Mouse (Mus musculus) stomach, embryonic 15.5 days (tissue): ENCODE measurements around the gene Csf2rb2. TPM values are rescaled to one million over a fixed set of nuclear protein-coding genes. Genes with fewer than 3 reads are reported as not detected.
"Not testable (repeated sequence)": the region's sequence is repeated elsewhere in the genome, so short reads cannot be mapped to it uniquely, and the experiment has no call there.

Experiments
- ATAC-seq: fragments of 200-750 bp; cut with Nextera tagmentation; 2 replicates; pipeline ENCODE4 v1.8.0; 2017; ENCODE audit warnings: low read depth, moderate number of reproducible peaks, moderate TSS enrichment; ENCODE audit not compliant: insufficient read depth, low FRiP score
- H3K27ac ChIP-seq: fragments of 300-500 bp; sonication (generic); 2 replicates; pipeline ENCODE4 v1.5.1; 2015; ENCODE audit warnings: mild to moderate bottlenecking, inconsistent platforms
- H3K27me3 ChIP-seq: fragments of 300-500 bp; sonication (generic); replicated peaks from 2 replicates; pipeline ENCODE4 v1.6.1; 2015; ENCODE audit warnings: inconsistent platforms
- H3K36me3 ChIP-seq: fragments of 300-500 bp; sonication (generic); 2 replicates; pipeline ENCODE4 v1.6.1; 2015; ENCODE audit warnings: inconsistent platforms
- H3K4me1 ChIP-seq: fragments of 300-500 bp; sonication (generic); 2 replicates; pipeline ENCODE4 v1.6.1; 2015; ENCODE audit warnings: inconsistent platforms
- H3K4me2 ChIP-seq: fragments of 300-500 bp; sonication (generic); 2 replicates; pipeline ENCODE4 v1.6.1; 2015; ENCODE audit warnings: mild to moderate bottlenecking, inconsistent platforms
- H3K4me3 ChIP-seq: fragments of 300-500 bp; sonication (generic); replicated peaks from 2 replicates; pipeline ENCODE4 v1.5.1; 2015; ENCODE audit warnings: inconsistent platforms
- H3K9ac ChIP-seq: fragments of 300-500 bp; sonication (generic); 2 replicates; pipeline ENCODE4 v1.6.1; 2015; ENCODE audit warnings: inconsistent platforms
- H3K9me3 ChIP-seq: fragments of 300-500 bp; sonication (generic); 2 replicates; pipeline ENCODE4 v1.6.1; 2016; ENCODE audit warnings: inconsistent platforms
- WGBS: fragments of 180-500 bp; shearing (Covaris S2); methylation state at CpG from one replicate; pipeline ENCODE4 v1.1.7; 2015; 5-methylcytosine and 5-hydroxymethylcytosine counted together
- polyA plus RNA-seq: library from polyadenylated mRNA; unstranded; fragments of >200 nt; fragmentation: Nextera tagmentation; extraction: Ambion mirVana; gene quantifications from 2 replicates; pipeline ENCODE4 v1.2.1, GENCODE M21; 2015

Csf2rb2 gene
- 0.54 and 0.70 TPM in 2 replicates for polyA plus RNA-seq

DNA sequence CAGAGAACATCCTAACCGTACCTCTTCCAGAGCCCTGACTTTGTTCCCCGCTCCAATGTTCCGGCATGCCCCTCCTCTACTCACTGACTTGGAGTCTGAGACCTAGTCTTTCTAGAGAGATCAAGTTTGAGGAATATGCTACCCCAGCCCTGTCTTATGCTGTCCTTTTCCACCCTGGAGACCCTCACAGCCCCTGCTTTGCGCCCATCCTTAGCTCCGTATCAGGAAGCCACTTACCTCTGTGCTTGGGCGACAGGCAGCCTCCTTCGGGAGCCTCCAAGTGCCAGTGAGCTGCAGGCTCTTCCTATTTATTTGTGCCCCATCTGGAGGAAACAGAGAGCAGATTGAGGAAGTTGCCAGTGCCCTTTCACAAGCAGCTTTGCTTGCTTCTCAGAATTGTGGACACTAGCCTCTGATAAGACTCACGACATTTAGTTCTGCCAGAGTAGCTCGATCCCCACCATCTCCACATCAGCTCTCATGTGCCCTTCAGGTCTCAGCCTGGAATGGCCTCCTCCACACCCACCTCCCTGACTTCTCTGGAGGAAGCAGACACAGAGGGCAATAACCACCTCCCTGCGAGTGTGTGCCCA is at the start of gene Csf2rb2:
Csf2rb2 (minus strand) TSS at position 381 of the 593 bp plus-strand sequence.
- 73% methylated on average over 10 of the region's 10 CpGs for WGBS
- no peaks in the 10 kb centered on the region for H3K9me3 ChIP-seq
- no peak within 1 kb of the TSS for H3K27ac ChIP-seq
- no peak within 1 kb of the TSS for H3K4me2 ChIP-seq
- no peak for ATAC-seq
- no peaks in the 10 kb centered on the region for H3K36me3 ChIP-seq
- 0 out of 2 replicates have a peak, but pooled peaks cover 3% of the 10 kb centered on the region for H3K4me1 ChIP-seq
- H3K9ac ChIP-seq: no peak within 1 kb of the TSS
- no peak within 1 kb of the TSS for H3K4me3 ChIP-seq
- H3K27me3 ChIP-seq: no peaks in the 10 kb centered on the region

DNA sequence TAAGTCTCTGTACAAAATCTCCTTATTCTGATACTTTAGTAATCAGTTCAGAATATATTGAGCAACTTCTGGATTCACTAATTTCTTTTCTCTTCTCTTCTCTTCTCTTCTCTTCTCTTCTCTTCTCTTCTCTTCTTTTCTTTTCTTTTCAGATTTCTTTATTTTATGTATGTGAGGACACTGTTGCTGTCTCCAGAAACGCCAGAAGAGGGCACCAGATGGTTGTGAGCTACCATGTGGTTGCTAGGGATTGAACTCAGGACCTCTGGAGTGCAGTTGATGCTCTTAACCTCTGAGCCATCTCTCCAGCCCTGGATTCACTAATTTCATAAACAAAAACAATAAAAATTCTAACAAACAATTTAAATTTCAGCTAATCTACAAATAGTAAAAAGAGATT is 49.4 kb upstream of the Csf2rb2 start:
- no peak overlapping the region for H3K4me3 ChIP-seq
- no peaks in the 10 kb centered on the region for H3K27me3 ChIP-seq
- H3K36me3 ChIP-seq: no peaks in the 10 kb centered on the region
- no peak overlapping the region for H3K27ac ChIP-seq
- H3K9ac ChIP-seq: no peak overlapping the region
- H3K9me3 ChIP-seq: no peaks in the 10 kb centered on the region
- 0% methylated on average over 1 of the region's 1 CpGs for WGBS
- ATAC-seq: no peak
- H3K4me2 ChIP-seq: no peak overlapping the region
- H3K4me1 ChIP-seq: no peaks in the 10 kb centered on the region

DNA sequence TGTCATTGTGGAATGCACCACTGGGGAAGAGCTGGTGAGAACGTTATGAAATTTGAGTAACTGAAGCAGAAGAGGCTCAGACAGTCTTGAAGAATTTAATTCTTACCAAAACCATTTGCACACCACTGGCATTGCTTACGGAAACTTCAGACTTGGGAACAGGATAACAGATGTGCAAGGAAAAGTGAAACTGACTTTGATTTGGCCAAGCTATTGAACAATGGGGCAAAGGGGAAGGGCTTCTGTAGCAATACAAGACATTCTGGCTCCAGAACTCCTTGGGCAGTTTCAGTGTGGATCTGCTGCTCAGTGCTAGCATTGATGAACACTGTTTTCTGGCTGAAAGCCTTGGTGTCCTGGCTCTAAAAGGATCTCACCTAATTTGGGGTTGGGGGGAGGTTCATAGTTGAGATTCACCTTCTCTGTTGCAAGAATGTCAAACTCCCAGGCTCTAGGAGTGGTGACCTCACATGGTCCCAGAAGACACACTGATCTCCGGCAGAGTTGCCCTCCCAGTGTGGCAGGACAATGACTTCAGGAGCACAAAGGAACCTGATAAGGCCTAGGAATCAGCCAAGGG is 46.2 kb upstream of the Csf2rb2 start:
- H3K36me3 ChIP-seq: no peaks in the 10 kb centered on the region
- no peak overlapping the region for H3K27ac ChIP-seq
- H3K9me3 ChIP-seq: no peaks in the 10 kb centered on the region
- 51% methylated on average over 3 of the region's 3 CpGs for WGBS
- H3K4me2 ChIP-seq: no peak overlapping the region
- ATAC-seq: no peak
- H3K27me3 ChIP-seq: no peaks in the 10 kb centered on the region
- no peak overlapping the region for H3K4me3 ChIP-seq
- no peak overlapping the region for H3K9ac ChIP-seq
- H3K4me1 ChIP-seq: no peaks in the 10 kb centered on the region

DNA sequence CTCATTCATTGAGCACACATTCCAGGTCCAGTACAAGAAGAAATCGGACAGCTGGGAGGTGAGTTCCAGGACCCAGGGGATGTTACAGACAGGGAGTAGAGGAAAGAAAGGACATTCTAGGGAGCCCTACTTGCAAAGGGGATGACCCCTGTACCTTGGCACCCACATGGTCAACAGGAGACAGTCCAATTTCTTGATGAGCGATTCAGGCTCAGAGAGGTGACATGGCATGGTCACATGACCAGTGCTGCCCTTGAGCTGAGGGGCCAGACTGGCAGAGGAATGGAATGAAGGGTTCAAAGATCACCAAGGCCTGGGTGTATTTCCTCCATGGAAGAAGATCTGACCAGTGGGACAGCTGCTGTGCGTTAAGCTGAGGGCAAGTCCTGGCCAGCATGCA is 39.0 kb upstream of the Csf2rb2 start:
- H3K27ac ChIP-seq: no peak overlapping the region
- H3K9ac ChIP-seq: no peak overlapping the region
- H3K9me3 ChIP-seq: no peaks in the 10 kb centered on the region
- ATAC-seq: no peak
- H3K4me1 ChIP-seq: no peaks in the 10 kb centered on the region
- no peak overlapping the region for H3K4me3 ChIP-seq
- H3K36me3 ChIP-seq: no peaks in the 10 kb centered on the region
- H3K27me3 ChIP-seq: no peaks in the 10 kb centered on the region
- WGBS: 91% methylated on average over 3 of the region's 3 CpGs
- H3K4me2 ChIP-seq: no peak overlapping the region

DNA sequence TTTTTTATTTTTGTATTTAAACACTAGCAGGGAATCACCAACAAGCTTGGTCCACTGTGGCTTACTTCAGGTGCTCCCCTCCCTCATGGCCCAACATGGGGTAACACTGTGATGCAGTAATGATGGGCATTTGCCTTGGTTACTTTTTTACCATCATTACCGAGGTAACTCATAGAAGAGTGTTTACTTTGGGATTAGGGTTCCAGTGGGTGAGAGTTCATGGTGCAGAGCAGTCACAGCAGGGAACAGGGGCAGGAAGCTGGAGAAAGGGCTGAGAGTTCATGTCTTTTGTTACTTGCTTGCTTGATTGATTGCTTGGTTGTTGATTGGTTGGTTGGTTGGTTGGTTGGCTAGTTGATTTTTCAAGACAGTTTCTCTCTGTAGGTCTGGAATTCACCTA is 38.2 kb upstream of the Csf2rb2 start:
- Histone ChIP-seq H3K36me3 (no peaks in the 10 kb centered on the region), H3K4me2 (no peak overlapping the region), H3K9me3 (no peaks in the 10 kb centered on the region), H3K9ac (no peak overlapping the region), H3K4me1 (no peaks in the 10 kb centered on the region), H3K4me3 (no peak overlapping the region), H3K27me3 (no peaks in the 10 kb centered on the region), H3K27ac (no peak overlapping the region)
- no peak for ATAC-seq
- 5% methylated on average over 1 of the region's 1 CpGs for WGBS

DNA sequence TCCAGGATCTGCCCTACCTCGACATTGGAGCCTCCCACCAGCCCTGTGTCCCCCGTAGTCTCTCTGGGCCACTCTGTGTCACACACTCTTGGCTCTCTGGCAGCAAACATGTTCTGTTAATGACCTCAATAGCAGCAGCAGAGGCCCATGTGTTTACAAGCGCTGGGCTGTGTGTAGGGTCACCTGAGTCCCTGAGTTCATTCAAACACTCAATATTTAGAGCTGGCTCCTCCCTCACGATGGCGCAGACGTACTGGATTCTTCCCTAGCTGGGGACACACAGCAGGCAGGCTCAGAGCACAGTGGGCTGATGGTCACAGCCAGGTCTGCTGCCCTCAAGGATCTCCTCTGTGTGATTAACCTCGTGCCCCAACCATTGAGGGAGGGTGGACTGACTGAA is 35.4 kb upstream of the Csf2rb2 start:
- H3K4me1 ChIP-seq, H3K27me3 ChIP-seq, H3K4me3 ChIP-seq, H3K27ac ChIP-seq, H3K9me3 ChIP-seq, ATAC-seq, H3K9ac ChIP-seq, H3K36me3 ChIP-seq, H3K4me2 ChIP-seq: not testable (repeated sequence)
- 62% methylated on average over 7 of the region's 7 CpGs for WGBS

DNA sequence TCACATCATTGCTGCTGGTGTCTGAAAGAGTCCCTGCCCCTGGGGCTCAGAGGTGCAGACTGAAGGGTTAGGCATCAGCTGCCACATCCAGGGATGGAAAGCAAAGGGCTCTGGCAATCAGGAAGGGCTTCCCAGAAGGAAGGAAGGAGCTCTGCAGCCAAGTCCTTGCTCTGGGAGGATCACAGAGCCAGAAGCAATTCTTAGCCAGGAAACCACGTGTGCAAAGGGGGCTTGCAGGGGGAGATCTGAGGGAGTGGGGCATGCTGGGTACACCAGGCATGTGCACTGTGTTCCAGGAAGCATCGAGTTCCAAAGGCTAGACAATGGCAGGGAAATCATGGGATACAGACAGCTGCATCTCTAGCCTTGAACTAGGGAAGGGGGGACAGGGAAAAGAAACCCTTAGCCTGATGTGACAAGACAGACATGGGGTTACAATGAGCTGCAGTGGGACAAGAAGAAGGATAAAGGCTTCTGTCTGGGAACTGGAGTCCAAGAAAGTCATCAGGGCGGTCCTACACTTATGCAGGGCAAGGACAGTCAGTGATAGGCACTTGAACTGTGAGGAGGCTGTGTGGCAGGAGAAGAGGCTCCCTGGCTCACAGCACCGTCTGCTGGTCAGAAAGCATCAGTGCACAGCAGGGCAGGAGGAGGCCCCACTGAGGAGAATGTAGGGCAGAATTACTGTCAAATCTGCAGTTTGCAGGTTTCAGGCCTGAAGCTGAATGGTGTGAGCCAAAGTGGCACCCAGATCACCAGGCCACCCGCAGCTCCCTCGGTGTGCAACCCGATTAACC is 34.3 kb upstream of the Csf2rb2 start:
- not testable (repeated sequence) for H3K27ac ChIP-seq, H3K9ac ChIP-seq, H3K27me3 ChIP-seq, H3K9me3 ChIP-seq, H3K4me2 ChIP-seq, H3K36me3 ChIP-seq, H3K4me3 ChIP-seq, H3K4me1 ChIP-seq
- WGBS: 39% methylated on average over 7 of the region's 7 CpGs
- peak; percentile 50 for ATAC-seq

DNA sequence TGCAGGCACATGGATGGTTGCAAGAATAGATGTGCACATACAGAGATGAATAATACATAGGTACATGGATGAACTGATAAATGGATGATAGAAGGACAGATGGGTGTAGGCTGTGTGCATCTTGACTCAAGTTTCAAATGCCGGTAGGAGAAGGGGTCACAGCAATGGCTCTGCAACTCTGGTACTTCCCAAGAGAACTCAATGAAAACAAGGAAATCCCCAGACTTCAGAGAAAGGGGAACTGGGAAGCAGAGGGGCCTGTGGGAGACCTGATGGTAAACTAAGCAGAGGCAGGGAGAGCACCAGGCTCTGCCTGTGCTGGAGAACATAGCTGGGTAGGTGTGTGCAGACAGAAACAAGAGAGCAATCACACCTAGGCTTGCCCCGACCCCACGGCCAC is 28.9 kb upstream of the Csf2rb2 start:
- Histone ChIP-seq H3K27ac (no peak overlapping the region), H3K4me2 (no peak overlapping the region), H3K9ac (no peak overlapping the region), H3K9me3 (no peaks in the 10 kb centered on the region), H3K27me3 (no peaks in the 10 kb centered on the region), H3K4me3 (no peak overlapping the region), H3K4me1 (no peaks in the 10 kb centered on the region), H3K36me3 (no peaks in the 10 kb centered on the region)
- no peak for ATAC-seq
- WGBS: 72% methylated on average over 3 of the region's 3 CpGs

DNA sequence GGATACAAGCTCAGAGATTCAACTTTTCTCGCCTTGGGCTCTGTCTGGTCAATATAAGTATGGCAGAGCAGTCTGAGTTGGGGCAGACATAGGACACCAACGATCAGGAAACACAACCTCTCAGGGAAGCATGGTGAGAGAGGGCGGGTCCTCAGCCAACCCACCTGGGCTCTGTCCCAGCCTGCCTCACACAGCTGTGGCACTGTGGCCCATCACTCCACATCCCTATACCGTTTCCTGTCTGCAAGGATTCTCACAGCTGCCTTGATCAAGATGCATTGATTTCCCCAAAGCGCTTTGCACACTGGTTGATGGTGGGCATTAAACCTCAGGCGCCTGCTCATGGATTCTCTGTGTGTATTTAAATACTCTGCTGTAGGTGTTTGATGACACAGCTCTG is 27.5 kb upstream of the Csf2rb2 start:
- Histone ChIP-seq H3K9me3 (no peaks in the 10 kb centered on the region), H3K4me3 (no peak overlapping the region), H3K36me3 (no peaks in the 10 kb centered on the region), H3K4me1 (no peaks in the 10 kb centered on the region), H3K4me2 (no peak overlapping the region), H3K27ac (no peak overlapping the region), H3K27me3 (no peaks in the 10 kb centered on the region), H3K9ac (no peak overlapping the region)
- 63% methylated on average over 6 of the region's 6 CpGs for WGBS
- no peak for ATAC-seq

DNA sequence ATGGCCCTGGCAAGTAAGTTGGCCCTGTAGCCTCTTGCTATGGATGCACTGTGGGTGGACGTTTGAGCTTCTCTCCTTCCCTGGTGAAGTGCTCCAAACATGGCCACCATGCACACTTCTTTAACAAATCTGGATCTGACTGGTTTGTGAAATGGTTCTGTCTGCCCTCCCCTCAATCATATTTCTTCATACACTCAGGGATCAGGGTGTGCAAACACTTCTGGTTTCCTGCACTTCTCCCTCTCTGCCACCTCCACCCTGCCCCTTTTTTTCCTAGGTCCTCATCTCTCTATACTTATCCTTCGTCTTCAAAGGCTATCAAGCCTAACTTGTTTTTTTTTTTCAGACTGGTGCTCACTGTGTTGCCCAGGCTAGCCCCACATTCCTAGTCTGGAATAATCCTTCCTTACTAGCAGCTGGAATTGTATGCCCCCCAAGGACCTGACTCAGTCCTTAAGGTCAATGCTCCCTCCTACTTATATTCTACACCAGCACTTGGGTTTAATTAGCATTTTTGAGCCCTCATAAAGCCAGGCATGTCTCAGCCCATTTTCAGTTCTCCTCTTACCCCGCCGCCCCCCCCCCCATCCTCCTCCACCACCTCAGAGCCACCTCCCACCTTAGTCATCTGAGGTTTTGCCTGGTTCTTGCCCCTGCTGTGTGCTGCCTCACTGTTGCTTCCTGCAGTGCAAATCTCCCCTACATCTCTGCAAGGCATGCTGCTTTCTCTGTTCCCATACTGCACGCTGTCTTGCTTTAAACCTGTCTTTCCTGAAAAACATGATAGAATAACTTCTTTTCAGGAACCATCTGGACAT is 26.2 kb upstream of the Csf2rb2 start:
- Histone ChIP-seq H3K27ac (no peak overlapping the region), H3K4me1 (no peaks in the 10 kb centered on the region), H3K4me3 (no peak overlapping the region), H3K4me2 (no peak overlapping the region), H3K9ac (no peak overlapping the region), H3K36me3 (no peaks in the 10 kb centered on the region), H3K27me3 (no peaks in the 10 kb centered on the region), H3K9me3 (no peaks in the 10 kb centered on the region)
- no peak for ATAC-seq
- WGBS: 60% methylated on average over 4 of the region's 5 CpGs

DNA sequence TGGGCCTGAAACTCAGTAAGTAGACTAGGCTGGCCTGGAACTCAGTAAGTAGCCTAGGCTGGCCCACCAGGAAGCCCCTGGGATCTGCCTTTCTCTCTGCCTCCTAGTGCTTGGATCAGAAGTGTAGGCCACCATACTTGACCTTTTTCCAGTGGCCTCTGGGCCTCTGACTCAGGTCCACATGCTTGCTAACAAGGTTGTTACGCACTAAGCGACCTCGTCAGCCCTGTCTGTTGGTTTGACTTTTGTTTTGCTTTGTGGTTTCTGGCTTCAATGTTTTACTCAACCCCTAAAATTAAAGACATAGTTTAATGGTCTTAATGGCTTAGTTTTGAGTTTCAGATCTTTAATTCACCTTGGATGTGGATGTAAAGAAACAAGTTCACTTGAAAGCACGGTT is 25.2 kb upstream of the Csf2rb2 start:
- H3K27me3 ChIP-seq: no peaks in the 10 kb centered on the region
- 86% methylated on average over 4 of the region's 4 CpGs for WGBS
- H3K36me3 ChIP-seq: no peaks in the 10 kb centered on the region
- H3K27ac ChIP-seq: no peak overlapping the region
- H3K4me3 ChIP-seq: no peak overlapping the region
- H3K4me2 ChIP-seq: no peak overlapping the region
- H3K9me3 ChIP-seq: no peaks in the 10 kb centered on the region
- no peaks in the 10 kb centered on the region for H3K4me1 ChIP-seq
- no peak overlapping the region for H3K9ac ChIP-seq
- ATAC-seq: no peak

DNA sequence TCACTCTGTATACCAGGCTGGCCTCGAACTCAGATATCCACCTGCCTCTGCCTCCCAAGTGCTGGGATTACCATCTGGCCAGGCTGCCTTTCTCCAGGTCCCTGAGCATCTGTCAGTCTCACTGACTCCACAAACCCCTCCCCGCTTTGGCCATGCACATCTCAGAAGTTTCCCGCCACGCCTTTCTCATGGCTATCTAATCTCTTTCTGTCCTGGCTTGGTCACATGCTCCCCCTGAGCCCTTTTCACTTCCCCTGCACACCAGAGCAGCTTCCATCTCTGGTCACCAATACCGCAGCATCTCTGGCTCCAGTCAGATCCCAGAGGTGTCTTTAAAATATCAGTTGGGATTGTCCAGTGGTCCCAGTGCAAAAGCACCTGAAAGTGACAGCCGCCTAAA is 24.5 kb upstream of the Csf2rb2 start:
- not testable (repeated sequence) for H3K27ac ChIP-seq, H3K4me2 ChIP-seq, H3K9ac ChIP-seq, ATAC-seq, H3K9me3 ChIP-seq, H3K4me3 ChIP-seq, H3K27me3 ChIP-seq, H3K36me3 ChIP-seq, H3K4me1 ChIP-seq
- 67% methylated on average over 6 of the region's 6 CpGs for WGBS
